Mouse (Mus musculus): ENCODE measurements around the gene Slc22a4.

GRCm38 (mm10) chr11:53989232-53989631 lies 38.7 kb downstream of the Slc22a4 start:
- TF ChIP-seq CTCF (IDR thresholded peaks at IDR 0.05; ENCODE audit: low read depth) (peak; percentile 57), EP300 (optimal IDR thresholded peaks at IDR 0.05) (no peak)
